Mouse (Mus musculus) neural tube, embryonic 12.5 days (tissue): ENCODE results near the gene Tspan6. TPM values are rescaled to one million over a fixed set of nuclear protein-coding genes. Genes with fewer than 3 reads are reported as not detected.

Source experiments
- ATAC-seq: fragments of 200-750 bp; cut with Nextera tagmentation; 2 replicates; pipeline ENCODE4 v1.8.0; 2017; ENCODE audit warnings: low read depth, mild to moderate bottlenecking, moderate TSS enrichment, moderate library complexity; ENCODE audit not compliant: low FRiP score
- H3K27ac ChIP-seq: fragments of 300-500 bp; sonication (generic); 2 replicates; pipeline ENCODE4 v1.5.1; 2016
- H3K27me3 ChIP-seq: fragments of 300-500 bp; sonication (generic); replicated peaks from 2 replicates; pipeline ENCODE4 v1.6.1; 2016; ENCODE audit warnings: mild to moderate bottlenecking
- H3K36me3 ChIP-seq: fragments of 300-500 bp; sonication (generic); 2 replicates; pipeline ENCODE4 v1.6.1; 2016; ENCODE audit warnings: mild to moderate bottlenecking
- H3K4me1 ChIP-seq: fragments of 300-500 bp; sonication (generic); 2 replicates; pipeline ENCODE4 v1.6.1; 2016
- H3K4me2 ChIP-seq: fragments of 300-500 bp; sonication (generic); replicated peaks from 2 replicates; pipeline ENCODE4 v1.6.1; 2016; ENCODE audit warnings: mild to moderate bottlenecking
- H3K4me3 ChIP-seq: fragments of 300-500 bp; sonication (generic); 2 replicates; pipeline ENCODE4 v1.5.1; 2016
- H3K9ac ChIP-seq: fragments of 300-500 bp; sonication (generic); 2 replicates; pipeline ENCODE4 v1.6.1; 2016; ENCODE audit warnings: mild to moderate bottlenecking
- H3K9me3 ChIP-seq: fragments of 300-500 bp; sonication (generic); 2 replicates; pipeline ENCODE4 v1.6.1; 2016; ENCODE audit warnings: mild to moderate bottlenecking
- WGBS: fragments of 180-500 bp; shearing (Covaris S2); methylation state at CpG from one replicate; pipeline ENCODE4 v1.1.7; 2016; 5-methylcytosine and 5-hydroxymethylcytosine counted together
- polyA plus RNA-seq: library from polyadenylated mRNA; unstranded; fragments of >200 nt; fragmentation: Nextera tagmentation; extraction: Ambion mirVana; gene quantifications from 2 replicates; pipeline ENCODE4 v1.2.1, GENCODE M21; 2016

Tspan6 gene
- polyA plus RNA-seq: 197 and 206 TPM in 2 replicates

GRCm38 (mm10) chrX:133898014-133898542 is at the start of gene Tspan6:
Tspan6 (minus strand) TSS chrX:133898429.
- Histone ChIP-seq H3K4me2 (peak within 1 kb of the TSS; percentile 54), H3K27me3 (no peaks in the 10 kb centered on the region), H3K27ac (0 out of 2 replicates have a peak within 1 kb of the TSS, but pooled peaks have one; percentile 20), H3K4me3 (peak within 1 kb of the TSS; percentile 54), H3K4me1 (no peaks in the 10 kb centered on the region), H3K9ac (peak within 1 kb of the TSS; percentile 73), H3K36me3 (peaks cover 11% of the 10 kb centered on the region; the same call in 1 of the 2 replicates), H3K9me3 (no peaks in the 10 kb centered on the region)
- WGBS: 17% methylated on average over 33 of the region's 33 CpGs
- ATAC-seq: peak; percentile 98

DNA sequence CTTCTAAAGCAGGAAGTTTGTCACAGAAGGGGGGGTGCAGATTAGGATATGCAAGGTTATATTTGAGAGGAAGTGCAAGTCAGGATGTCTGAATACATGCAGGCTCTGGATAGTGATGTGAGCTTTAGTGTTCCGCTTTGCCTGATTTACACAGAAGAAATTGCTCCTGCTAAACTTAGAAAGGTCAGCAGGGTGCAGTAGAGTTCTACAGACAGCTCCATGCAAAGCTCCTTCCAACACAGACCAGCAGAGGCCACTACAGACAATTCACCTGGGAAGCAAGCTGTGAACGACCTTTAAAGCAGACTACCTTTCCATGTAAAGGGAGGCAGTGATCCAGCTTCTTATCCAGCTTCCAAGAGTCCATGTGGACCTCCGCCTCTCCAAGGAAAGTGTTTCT is 49.2 kb upstream of the Tspan6 start:
- no peaks in the 10 kb centered on the region; the same call in 1 of the 2 replicates for H3K27me3 ChIP-seq
- WGBS: 34% methylated on average over 3 of the region's 3 CpGs
- ATAC-seq: no peak
- no peaks in the 10 kb centered on the region for H3K9me3 ChIP-seq
- no peak overlapping the region for H3K4me3 ChIP-seq
- H3K4me2 ChIP-seq: no peak overlapping the region
- H3K4me1 ChIP-seq: no peaks in the 10 kb centered on the region
- no peak overlapping the region for H3K27ac ChIP-seq
- no peaks in the 10 kb centered on the region for H3K36me3 ChIP-seq
- no peak overlapping the region for H3K9ac ChIP-seq

GRCm38 (mm10) chrX:133939561-133939960 is 41.3 kb upstream of the Tspan6 start:
- Histone ChIP-seq H3K27me3 (no peaks in the 10 kb centered on the region), H3K4me2 (no peak overlapping the region), H3K36me3 (no peaks in the 10 kb centered on the region), H3K9ac (no peak overlapping the region), H3K9me3 (no peaks in the 10 kb centered on the region), H3K4me3 (no peak overlapping the region), H3K27ac (no peak overlapping the region), H3K4me1 (no peaks in the 10 kb centered on the region)
- 72% methylated on average over 1 of the region's 1 CpGs for WGBS
- no peak for ATAC-seq

DNA sequence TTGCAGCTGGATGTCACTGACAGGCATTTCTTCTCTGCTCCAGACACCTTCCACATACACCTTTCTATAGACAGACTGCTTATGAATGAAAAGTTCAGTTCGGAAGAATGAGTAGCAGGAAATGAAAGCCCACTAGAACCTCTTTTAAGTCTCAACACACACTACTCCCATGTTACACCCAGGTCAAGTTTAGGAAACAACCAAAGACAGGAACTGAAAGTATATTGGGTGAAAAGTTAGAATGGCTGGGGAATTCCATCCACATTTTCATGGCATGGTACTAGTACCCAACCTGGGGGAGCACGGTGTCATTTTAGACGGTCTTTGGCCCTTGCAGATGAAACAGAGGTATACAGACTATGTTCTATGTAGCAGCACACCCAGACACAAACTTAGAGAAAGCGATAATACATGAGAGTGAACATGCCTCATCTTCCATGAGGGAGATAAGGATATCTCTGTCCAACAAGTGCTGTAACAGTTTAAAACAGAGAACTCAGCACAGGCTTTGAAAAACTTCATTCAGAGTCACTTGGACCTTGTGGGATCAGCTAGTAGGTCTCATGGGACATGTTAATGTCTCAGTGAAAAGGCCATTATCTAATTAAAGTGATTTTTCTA is 38.5 kb upstream of the Tspan6 start:
- Histone ChIP-seq H3K27ac (no peak overlapping the region), H3K36me3 (no peaks in the 10 kb centered on the region), H3K4me2 (no peak overlapping the region), H3K9ac (no peak overlapping the region), H3K27me3 (no peaks in the 10 kb centered on the region), H3K4me1 (no peaks in the 10 kb centered on the region), H3K9me3 (no peaks in the 10 kb centered on the region), H3K4me3 (no peak overlapping the region)
- 89% methylated on average over 4 of the region's 4 CpGs for WGBS
- ATAC-seq: no peak

DNA sequence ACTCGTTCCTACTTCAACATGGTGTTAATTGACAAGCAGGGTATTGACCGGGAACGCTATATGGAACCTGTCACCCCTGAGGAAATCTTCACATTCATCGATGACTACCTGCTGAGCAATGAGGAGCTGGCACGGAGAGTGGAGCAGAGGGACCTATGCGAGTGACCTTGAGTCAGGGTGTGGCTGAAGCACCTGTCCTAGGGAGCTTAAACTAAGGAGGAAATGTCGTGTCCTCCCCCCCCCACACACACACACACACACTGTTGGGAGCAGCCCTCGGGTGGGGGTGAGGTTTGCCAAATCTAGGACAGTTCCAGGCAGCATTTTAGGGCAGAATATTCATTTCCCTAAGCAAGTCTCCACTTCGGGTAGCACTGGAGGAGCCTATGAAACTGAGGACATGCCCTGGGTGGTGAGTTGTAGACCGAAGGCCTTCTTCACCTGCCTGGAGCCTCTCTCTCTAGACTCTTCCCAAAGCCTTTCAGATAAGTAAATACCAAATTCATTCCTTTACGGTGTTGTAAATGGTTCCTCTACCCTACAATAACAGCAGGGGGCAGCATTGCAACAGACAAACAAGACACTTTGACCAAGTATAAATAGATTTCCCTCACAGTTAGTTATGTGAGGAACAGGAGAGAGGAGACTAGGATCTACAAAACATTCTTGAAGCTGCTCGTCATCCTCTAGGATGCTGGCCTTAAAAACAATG is 33.2 kb upstream of the Tspan6 start:
- ATAC-seq: no peak
- 64% methylated on average over 11 of the region's 12 CpGs for WGBS
- Histone ChIP-seq H3K4me1 (no peaks in the 10 kb centered on the region), H3K27me3 (no peaks in the 10 kb centered on the region), H3K36me3 (no peaks in the 10 kb centered on the region), H3K27ac (no peak overlapping the region), H3K4me3 (no peak overlapping the region), H3K9ac (no peak overlapping the region), H3K9me3 (no peaks in the 10 kb centered on the region), H3K4me2 (no peak overlapping the region)

- no peak overlapping the region for H3K9ac ChIP-seq
- no peak overlapping the region for H3K4me2 ChIP-seq
- 80% methylated on average over 5 of the region's 5 CpGs for WGBS
- H3K9me3 ChIP-seq: no peaks in the 10 kb centered on the region
- H3K36me3 ChIP-seq: no peaks in the 10 kb centered on the region
- ATAC-seq: no peak
- H3K4me3 ChIP-seq: no peak overlapping the region
- H3K27me3 ChIP-seq: no peaks in the 10 kb centered on the region; the same call in 1 of the 2 replicates
- no peak overlapping the region for H3K27ac ChIP-seq
- H3K4me1 ChIP-seq: no peaks in the 10 kb centered on the region
These were observed 28.5 kb upstream of the Tspan6 start for GRCm38 (mm10) chrX:133926760-133927159.

DNA sequence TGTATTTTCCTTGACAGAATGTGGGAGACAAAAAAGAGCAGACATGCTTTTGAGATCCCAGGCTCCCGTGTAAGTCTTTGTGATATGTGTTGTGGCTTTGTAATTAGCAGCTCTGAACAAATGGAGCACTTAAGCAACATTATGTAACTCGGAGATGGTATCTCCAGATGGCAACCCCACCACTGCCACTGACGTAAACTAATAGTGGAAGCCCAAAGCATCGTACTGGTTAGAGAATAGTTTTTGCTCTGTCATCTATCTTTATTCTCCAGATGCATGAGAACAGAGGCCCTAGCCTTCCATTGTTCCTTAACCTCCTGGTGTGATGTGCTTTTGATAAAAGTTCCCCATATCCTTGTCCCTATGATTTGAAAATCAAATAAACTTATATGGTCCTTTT is 23.0 kb upstream of the Tspan6 start:
- H3K4me1 ChIP-seq: no peaks in the 10 kb centered on the region

DNA sequence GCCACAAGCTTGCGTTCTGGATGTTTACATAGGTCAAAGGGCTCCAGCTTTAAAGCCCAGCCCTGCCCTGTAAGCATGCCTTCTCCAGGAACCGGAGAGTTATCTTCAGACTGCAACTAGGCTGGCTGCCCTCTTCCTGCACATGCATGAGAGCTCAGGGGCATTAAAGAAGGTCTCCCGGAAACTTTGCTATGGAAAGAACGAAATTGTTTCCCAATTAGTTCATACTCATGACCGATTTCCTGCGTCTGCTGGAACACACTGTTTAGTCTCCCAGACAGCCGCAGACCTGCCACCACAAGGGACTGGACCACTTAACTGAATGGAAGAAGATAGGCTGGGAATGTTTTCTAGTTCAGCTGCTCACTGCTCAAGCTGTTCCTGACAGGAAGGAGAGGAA is 16.0 kb upstream of the Tspan6 start:
- Histone ChIP-seq H3K36me3 (no peaks in the 10 kb centered on the region), H3K4me3 (no peak overlapping the region), H3K4me2 (no peak overlapping the region), H3K27ac (no peak overlapping the region), H3K9me3 (no peaks in the 10 kb centered on the region), H3K9ac (no peak overlapping the region), H3K27me3 (no peaks in the 10 kb centered on the region), H3K4me1 (no peaks in the 10 kb centered on the region)
- ATAC-seq: no peak
- 64% methylated on average over 7 of the region's 7 CpGs for WGBS

More for the DNA sequence above, 23.0 kb upstream of the Tspan6 start:
- H3K4me2 ChIP-seq: no peak overlapping the region
- no peaks in the 10 kb centered on the region for H3K36me3 ChIP-seq
- no peaks in the 10 kb centered on the region; the same call in 1 of the 2 replicates for H3K27me3 ChIP-seq
- no peak overlapping the region for H3K4me3 ChIP-seq
- 75% methylated on average over 4 of the region's 4 CpGs for WGBS
- no peak overlapping the region for H3K9ac ChIP-seq
- no peak for ATAC-seq
- no peaks in the 10 kb centered on the region for H3K9me3 ChIP-seq
- no peak overlapping the region for H3K27ac ChIP-seq

DNA sequence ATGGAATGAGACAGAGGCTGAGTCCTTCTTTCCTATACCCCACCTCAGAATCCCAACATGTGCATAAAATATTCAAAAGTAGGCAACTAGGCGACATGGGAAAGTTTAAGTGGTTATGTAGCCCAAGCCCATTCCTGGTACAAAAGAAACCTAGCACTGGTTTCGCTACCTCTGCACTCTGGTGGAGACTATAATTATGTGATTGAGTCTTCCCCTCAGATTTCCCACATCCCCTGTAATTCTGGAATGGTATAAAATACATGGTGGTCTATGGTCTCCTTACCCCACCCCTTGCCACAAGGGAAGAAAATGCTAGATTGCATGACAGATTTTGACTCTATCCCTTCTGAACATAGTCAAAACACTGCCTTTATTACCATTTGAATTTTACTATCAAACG is 14.8 kb upstream of the Tspan6 start:
- no peaks in the 10 kb centered on the region for H3K27me3 ChIP-seq
- WGBS: 92% methylated on average over 3 of the region's 3 CpGs
- no peak for ATAC-seq
- H3K9ac ChIP-seq: no peak overlapping the region
- H3K36me3 ChIP-seq: no peaks in the 10 kb centered on the region
- no peaks in the 10 kb centered on the region for H3K4me1 ChIP-seq
- no peak overlapping the region for H3K4me3 ChIP-seq
- no peaks in the 10 kb centered on the region for H3K9me3 ChIP-seq
- no peak overlapping the region for H3K27ac ChIP-seq
- H3K4me2 ChIP-seq: no peak overlapping the region

DNA sequence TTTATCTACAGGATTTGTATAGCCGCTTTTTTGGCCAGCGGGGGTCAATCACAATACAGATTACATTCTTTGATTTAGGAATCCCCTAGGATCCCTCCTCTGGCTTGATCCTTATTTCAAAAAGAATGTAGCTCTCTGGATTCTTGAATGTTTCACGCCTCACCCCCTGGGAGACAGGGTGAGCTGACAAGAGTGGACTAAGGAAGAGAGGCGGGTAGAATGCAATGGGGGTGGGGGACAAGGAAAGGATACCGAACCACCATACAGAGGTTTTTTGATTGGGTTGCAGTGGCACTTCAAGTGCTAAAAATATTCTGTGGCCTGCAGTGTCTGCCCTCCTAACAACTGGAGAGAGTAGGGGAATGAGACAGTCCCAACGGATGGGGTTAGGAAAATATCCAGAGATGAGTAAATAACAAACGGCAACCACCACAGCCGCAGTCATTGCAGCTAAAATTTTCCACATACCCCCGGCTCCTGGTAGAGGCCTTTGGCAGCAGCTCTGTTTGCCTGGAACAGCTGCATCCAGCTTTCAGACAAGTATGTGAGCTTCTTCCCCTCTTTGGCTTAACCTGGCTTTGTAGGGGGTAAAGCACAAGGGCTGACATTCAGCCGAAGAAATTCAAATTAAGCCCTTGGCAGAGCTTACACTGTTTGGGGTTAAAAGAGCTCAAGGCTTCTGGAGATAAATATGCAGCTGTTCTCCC is 13.3 kb upstream of the Tspan6 start:
- no peak overlapping the region for H3K4me2 ChIP-seq
- H3K27me3 ChIP-seq: no peaks in the 10 kb centered on the region
- no peak for ATAC-seq
- no peaks in the 10 kb centered on the region for H3K4me1 ChIP-seq
- no peak overlapping the region for H3K9ac ChIP-seq
- no peaks in the 10 kb centered on the region for H3K36me3 ChIP-seq
- H3K4me3 ChIP-seq: no peak overlapping the region
- no peak overlapping the region for H3K27ac ChIP-seq
- no peaks in the 10 kb centered on the region for H3K9me3 ChIP-seq
- 49% methylated on average over 10 of the region's 10 CpGs for WGBS

GRCm38 (mm10) chrX:133908261-133908660 is 10.0 kb upstream of the Tspan6 start, which contains the start of gene Srpx2:
Srpx2 (plus strand) TSS chrX:133908426.
- Histone ChIP-seq H3K9ac (no peak within 1 kb of the TSS), H3K4me1 (no peaks in the 10 kb centered on the region), H3K36me3 (no peaks in the 10 kb centered on the region), H3K4me2 (no peak within 1 kb of the TSS), H3K9me3 (no peaks in the 10 kb centered on the region), H3K27me3 (no peaks in the 10 kb centered on the region), H3K4me3 (no peak within 1 kb of the TSS), H3K27ac (no peak within 1 kb of the TSS)
- WGBS: 36% methylated on average over 3 of the region's 3 CpGs
- no peak for ATAC-seq

DNA sequence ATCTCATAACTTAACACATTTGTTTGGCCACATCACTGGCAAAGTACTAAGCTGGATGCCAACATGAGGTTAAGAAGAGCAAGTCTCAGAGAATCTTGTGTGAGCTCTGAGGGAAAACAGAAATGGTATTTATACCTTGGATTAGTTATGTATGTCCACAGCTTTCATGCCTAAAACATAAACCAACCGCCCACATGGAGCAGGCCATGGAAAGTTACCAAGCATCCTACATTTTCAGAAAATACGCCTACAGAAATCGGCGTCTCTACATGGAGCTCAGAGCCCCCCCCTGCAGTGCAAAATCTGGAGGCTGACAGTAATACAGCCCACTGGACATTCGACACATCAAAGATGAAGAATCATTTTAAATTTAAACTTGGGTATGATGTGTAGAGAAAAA is 10.1 kb downstream of the Tspan6 start:
- no peak overlapping the region for H3K4me3 ChIP-seq
- ATAC-seq: no peak
- H3K4me1 ChIP-seq: no peaks in the 10 kb centered on the region
- 93% methylated on average over 5 of the region's 5 CpGs for WGBS
- no peak overlapping the region for H3K9ac ChIP-seq
- no peak overlapping the region for H3K4me2 ChIP-seq
- no peaks in the 10 kb centered on the region for H3K27me3 ChIP-seq
- H3K36me3 ChIP-seq: peaks cover 3% of the 10 kb centered on the region; the same call in 1 of the 2 replicates
- H3K27ac ChIP-seq: no peak overlapping the region
- no peaks in the 10 kb centered on the region for H3K9me3 ChIP-seq
